Mouse (Mus musculus): ENCODE measurements around the gene Onecut3.

Gene Onecut3

GRCm38 (mm10) chr10:80506222-80506621 lies 11.6 kb downstream of the Onecut3 start:
- DNase-seq = peak; percentile 61 to 68

- DNase-seq = peak; percentile 79 to 83
Observed at GRCm38 (mm10) chr10:80509412-80510272, 15.0 kb downstream of the Onecut3 start.

GRCm38 (mm10) chr10:80510273-80510660 lies 15.6 kb downstream of the Onecut3 start:
- no peak for DNase-seq

DNA sequence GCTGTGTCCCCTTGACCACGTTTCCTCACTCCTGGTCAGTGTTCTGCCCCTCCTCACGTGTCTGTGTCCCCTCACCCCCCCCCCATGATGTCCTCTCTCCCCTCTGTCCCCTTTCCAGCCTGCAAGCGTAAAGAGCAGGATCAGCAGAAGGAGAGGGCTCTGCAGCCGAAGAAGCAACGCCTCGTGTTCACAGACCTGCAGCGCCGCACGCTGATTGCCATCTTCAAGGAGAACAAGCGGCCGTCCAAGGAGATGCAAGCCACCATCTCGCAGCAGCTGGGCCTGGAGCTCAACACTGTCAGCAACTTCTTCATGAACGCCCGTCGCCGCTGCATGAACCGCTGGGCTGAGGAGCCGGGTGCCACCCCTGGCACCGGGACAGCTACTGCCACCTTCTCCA lies 19.1 kb downstream of the Onecut3 start:
- DNase-seq = no peak

- DNase-seq = no peak
Observed at GRCm38 (mm10) chr10:80519287-80519686, 24.7 kb downstream of the Onecut3 start.

DNA sequence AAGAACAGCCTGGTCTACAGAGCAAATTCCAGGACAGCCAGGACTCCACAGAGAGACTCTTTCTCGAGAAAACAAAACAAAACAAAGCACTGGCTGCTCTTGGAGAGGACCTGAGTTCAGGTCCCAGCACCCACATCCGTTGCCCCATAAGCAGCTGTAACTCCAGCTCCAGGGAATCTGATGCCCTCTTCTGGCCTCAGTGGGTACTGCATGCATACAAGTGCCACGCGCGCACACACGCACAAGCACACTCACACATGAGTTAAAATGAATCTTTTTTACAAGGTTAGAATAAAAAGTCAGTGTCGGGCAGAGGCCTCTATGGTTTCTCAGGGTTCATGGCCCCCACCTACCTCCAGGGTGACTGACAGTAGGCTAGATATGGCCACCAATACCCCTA lies 28.7 kb downstream of the Onecut3 start:
- no peak for DNase-seq

GRCm38 (mm10) chr10:80526172-80526571 lies 31.5 kb downstream of the Onecut3 start:
- no peak for DNase-seq

GRCm38 (mm10) chr10:80532783-80533182 lies 38.1 kb downstream of the Onecut3 start:
- DNase-seq = no peak

DNA sequence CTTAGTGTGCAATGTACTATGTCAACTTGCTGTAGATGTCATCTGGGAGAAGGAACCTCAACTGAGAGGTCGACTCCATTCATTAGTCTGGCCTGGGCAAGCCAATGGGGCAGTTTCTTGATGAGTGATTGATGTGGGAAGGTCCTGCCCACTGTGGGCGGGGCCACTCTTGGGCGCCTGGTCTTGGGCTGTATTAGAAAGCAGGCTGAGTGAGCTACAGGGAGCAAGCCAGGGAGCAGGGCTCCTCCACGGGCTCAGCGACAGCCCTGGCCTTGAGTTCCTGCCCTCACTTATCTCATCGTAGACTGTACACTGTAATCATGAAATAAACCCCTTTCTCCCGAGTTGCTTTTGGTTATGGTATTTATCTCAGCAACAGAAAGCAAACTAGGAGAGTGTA lies 39.1 kb downstream of the Onecut3 start:
- DNase-seq = no peak

GRCm38 (mm10) chr10:80535071-80535470 lies 40.4 kb downstream of the Onecut3 start:
- no peak for DNase-seq

DNA sequence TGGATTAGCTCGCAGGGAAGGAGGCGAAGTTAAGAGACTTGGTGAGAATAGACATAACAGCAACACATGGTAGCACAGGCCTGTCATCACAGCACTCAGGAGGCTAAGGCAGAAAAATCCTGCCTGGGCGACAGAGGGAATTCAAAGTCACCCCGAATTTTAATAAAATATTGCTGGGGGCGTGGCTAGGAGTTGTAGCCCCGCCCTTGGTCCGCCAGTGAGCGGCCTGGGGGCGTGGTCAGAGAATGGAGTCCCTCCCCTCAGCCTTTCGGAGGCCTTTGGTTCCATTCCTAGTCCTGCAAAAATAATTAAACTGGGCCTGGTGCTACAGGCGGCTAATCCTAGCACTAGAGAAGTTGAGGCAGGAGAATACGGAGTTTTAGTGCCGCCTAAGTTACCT lies 41.1 kb downstream of the Onecut3 start:
- DNase-seq = no peak

GRCm38 (mm10) chr10:80538180-80538579 lies 43.5 kb downstream of the Onecut3 start:
- no peak for DNase-seq

- DNase-seq = no peak
Observed at GRCm38 (mm10) chr10:80538710-80539394, 44.2 kb downstream of the Onecut3 start, which contains the start of gene Atp8b3. TSS of gene Atp8b3 (minus strand) at chr10:80539124.

DNA sequence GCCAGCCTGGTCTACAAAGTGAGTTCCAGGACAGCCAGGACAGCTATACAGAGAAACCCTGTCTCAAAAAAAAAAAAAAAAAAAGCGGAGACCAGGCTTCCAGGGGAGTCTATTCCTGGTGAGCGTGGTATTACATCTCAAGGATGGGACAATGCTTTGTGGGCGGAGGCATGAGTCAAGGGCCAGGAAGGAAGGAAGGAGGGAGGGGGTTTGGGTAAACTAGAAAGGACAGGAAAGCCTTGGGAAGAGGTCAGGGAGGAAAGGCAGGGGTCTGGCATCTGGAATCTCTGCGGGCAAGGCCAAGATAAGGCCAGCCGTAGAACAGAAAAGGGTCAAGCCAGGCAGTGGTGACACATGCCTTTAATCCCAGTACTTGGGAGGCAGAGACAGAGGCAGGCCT lies 44.9 kb downstream of the Onecut3 start:
- DNase-seq = no peak

GRCm38 (mm10) chr10:80543873-80544272 lies 49.2 kb downstream of the Onecut3 start:
- DNase-seq = no peak

GRCm38 (mm10) chr10:80545590-80545989 lies 51.0 kb downstream of the Onecut3 start:
- DNase-seq = no peak

GRCm38 (mm10) chr10:80546945-80547344 lies 52.3 kb downstream of the Onecut3 start:
- no peak for DNase-seq

GRCm38 (mm10) chr10:80547539-80547938 lies 52.9 kb downstream of the Onecut3 start:
- no peak for DNase-seq

DNA sequence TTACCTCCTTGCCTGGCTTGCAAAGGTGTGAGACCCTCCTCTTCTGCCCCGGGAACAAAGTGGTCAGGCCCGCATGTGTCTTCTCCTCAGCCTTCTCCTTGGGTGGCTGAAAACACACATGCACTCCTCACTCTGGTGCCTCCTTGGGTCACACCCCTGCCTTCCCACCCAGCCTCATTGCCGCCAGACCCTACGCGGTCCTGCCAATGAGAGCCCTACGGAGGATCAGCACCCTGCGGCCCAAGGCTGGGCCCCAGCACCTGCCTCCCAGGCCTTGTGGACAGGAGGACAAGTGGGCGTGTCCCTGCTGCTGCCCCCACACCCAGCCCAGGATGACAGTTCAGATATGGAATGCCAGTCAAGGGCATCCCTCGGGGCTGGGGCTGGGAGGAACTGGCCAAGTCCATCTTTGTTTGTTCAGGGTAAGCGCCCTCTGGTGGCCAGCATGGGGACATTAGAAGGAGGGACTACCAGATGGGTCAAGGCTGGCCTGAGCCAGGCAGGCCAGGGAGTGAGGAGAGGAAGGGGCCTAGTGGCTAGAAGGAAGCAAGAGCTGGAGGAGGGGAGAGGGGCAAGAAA lies 53.9 kb downstream of the Onecut3 start:
- peak; percentile 72 to 74 for DNase-seq

DNA sequence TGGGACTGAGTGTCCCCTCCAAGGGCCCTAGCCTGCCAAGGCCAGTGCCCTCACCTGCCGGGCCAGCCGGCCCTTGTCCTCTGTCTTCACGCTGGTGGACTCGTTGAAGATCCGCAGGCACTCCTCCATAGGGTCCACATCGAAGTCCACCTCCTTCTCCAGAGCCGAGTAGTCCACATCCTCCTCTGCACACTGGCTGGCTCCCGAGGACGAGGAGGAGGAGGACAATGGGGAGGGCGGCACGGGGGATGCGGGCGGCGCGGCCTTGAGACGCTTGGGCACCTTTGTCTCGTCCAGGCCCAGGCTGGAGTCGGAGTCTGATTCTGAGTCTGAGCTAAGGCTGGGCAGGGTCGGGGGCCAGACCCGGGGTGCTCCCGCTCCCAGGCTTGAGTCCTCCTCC lies 54.6 kb downstream of the Onecut3 start:
- DNase-seq = no peak

GRCm38 (mm10) chr10:80552364-80552763 lies 57.7 kb downstream of the Onecut3 start:
- no peak for DNase-seq

GRCm38 (mm10) chr10:80553575-80553974 lies 58.9 kb downstream of the Onecut3 start:
- no peak for DNase-seq

GRCm38 (mm10) chr10:80553997-80554396 lies 59.4 kb downstream of the Onecut3 start:
- DNase-seq = no peak
